Mouse (Mus musculus) hindbrain, postnatal 0 days (tissue): Measurements from ENCODE around the gene Fam104a. TPM values are rescaled to one million over a fixed set of nuclear protein-coding genes. Genes with fewer than 3 reads are reported as not detected.
A peak's percentile ranks its signal among the peaks of the same experiment; 100 is the strongest.

ENCODE experiments used
- ATAC-seq: fragments of 200-750 bp; cut with Nextera tagmentation; 2 replicates; pipeline ENCODE4 v1.8.0; 2017; ENCODE audit warnings: mild to moderate bottlenecking, moderate TSS enrichment, moderate library complexity
- DNase-seq: peaks from one replicate; pipeline ENCODE4 v3.0.0-alpha.2; 2015; ENCODE audit warnings: low spot score
- H3K27ac ChIP-seq: fragments of 300-500 bp; sonication (generic); 2 replicates; pipeline ENCODE4 v1.5.1; 2014; ENCODE audit warnings: mild to moderate bottlenecking
- H3K27me3 ChIP-seq: fragments of 300-500 bp; sonication (generic); 2 replicates; pipeline ENCODE4 v1.6.1; 2014; ENCODE audit warnings: low read length, mixed read lengths; ENCODE audit not compliant: insufficient read depth
- H3K36me3 ChIP-seq: fragments of 300-500 bp; sonication (generic); 2 replicates; pipeline ENCODE4 v1.6.1; 2014; ENCODE audit warnings: low read length, mixed read lengths; ENCODE audit not compliant: insufficient read depth
- H3K4me1 ChIP-seq: fragments of 300-500 bp; sonication (generic); 2 replicates; pipeline ENCODE4 v1.6.1; 2014; ENCODE audit warnings: antibody characterized with exemption, low read length, mixed read lengths; ENCODE audit not compliant: insufficient read depth
- H3K4me2 ChIP-seq: fragments of 300-500 bp; sonication (generic); 2 replicates; pipeline ENCODE4 v1.6.1; 2014; ENCODE audit warnings: low read depth, mild to moderate bottlenecking, low read length, moderate library complexity, mixed read lengths
- H3K4me3 ChIP-seq: fragments of 300-500 bp; sonication (generic); 2 replicates; pipeline ENCODE4 v1.5.1; 2014; ENCODE audit warnings: low read length
- H3K9ac ChIP-seq: fragments of 300-500 bp; sonication (generic); replicated peaks from 2 replicates; pipeline ENCODE4 v1.6.1; 2014; ENCODE audit warnings: mild to moderate bottlenecking, low read length, moderate library complexity, mixed read lengths
- H3K9me3 ChIP-seq: fragments of 300-500 bp; sonication (generic); 2 replicates; pipeline ENCODE4 v1.6.1; 2016; ENCODE audit warnings: low read length, mixed read lengths
- CTCF ChIP-seq: IDR thresholded peaks from 2 replicates; pipeline ENCODE4 v1.5.1; 2016; ENCODE audit warnings: antibody characterized with exemption, control low read depth, low read depth
- whole genome bisulfite sequencing: fragments of 180-500 bp; shearing (Covaris S2); extraction: QIAGEN DNeasy Blood & Tissue Kit; methylation state at CpG from one replicate; pipeline ENCODE4 v1.1.7; 2014; 5-methylcytosine and 5-hydroxymethylcytosine counted together
- polyA plus RNA-seq: library from polyadenylated mRNA; unstranded; fragments of >200 nt; fragmentation: Nextera tagmentation; extraction: Ambion mirVana; gene quantifications from 2 replicates; pipeline ENCODE4 v1.2.1, GENCODE M21; 2015
- total RNA-seq: library from RNA; depleted of rRNA; stranded (reverse); fragments of >200 nt; gene quantifications from 2 replicates; pipeline ENCODE4 v1.2.3, GENCODE M21; 2014

Fam104a gene
- total and polyA plus RNA-seq, 2 experiments from 2014 or later, result 29.5 to 50.6 TPM

DNA sequence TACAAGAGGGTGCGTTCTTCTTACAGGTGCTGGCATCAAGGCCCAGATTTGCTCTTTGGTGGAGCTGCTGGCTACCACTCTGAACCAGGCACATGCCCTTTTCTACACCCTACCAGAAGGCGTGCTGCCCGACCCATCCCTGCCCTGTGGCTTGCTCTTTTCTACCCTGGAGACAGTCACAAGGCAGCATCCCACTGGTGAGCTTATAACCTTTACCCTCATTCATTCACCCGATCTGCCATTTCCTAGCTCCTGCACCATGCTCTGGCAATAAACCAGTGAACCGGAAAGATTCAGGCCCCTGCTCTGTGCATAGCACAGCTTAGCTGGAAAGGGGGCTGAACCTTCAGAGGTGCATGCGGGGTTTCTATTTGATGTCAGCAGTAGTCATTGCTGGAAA lies 31.4 kb downstream of the Fam104a start:
- no peak for ATAC-seq
- H3K4me3 ChIP-seq, result no peak overlapping the region
- H3K36me3 ChIP-seq, result peaks cover 52% of the 10 kb centered on the region
- no peak overlapping the region for H3K9ac ChIP-seq
- H3K4me1 ChIP-seq, result peaks cover 14% of the 10 kb centered on the region
- WGBS, result 81% methylated on average over 6 of the region's 6 CpGs
- DNase-seq, result no peak
- no peaks in the 10 kb centered on the region for H3K9me3 ChIP-seq
- H3K27ac ChIP-seq, result no peak overlapping the region
- TF ChIP-seq CTCF, result no peak
- H3K27me3 ChIP-seq, result no peaks in the 10 kb centered on the region
- no peak overlapping the region for H3K4me2 ChIP-seq

DNA sequence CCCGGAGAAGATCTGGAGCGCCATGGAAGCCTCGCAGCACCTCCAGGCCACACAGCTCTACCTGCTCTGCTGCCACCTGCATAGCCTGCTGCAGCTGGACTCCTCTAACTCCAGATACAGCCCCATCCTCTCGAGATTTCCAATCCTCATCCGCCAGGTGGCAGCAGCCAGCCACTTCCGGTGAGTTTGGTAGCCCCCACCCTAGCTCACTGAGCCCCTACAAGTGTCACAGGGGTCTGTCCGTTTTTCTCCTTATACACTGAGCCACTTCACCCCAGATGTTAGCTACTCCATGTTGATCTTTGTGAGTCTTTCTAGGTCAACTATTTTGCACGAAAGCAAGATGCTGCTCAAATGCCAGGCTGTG lies 32.1 kb downstream of the Fam104a start:
- Histone ChIP-seq H3K4me1 (peaks cover 9% of the 10 kb centered on the region; the same call in 1 of the 2 replicates), H3K4me2 (no peak overlapping the region), H3K4me3 (no peak overlapping the region), H3K27ac (0 out of 2 replicates have a peak overlapping the region, but pooled peaks have one; percentile 1), H3K9ac (no peak overlapping the region), H3K36me3 (peaks cover 45% of the 10 kb centered on the region), H3K27me3 (no peaks in the 10 kb centered on the region), H3K9me3 (no peaks in the 10 kb centered on the region)
- ATAC-seq (peak; percentile 56; the same call in 1 of the 2 replicates), DNase-seq (peak; percentile 83)
- TF ChIP-seq CTCF, result peak; percentile 80
- 50% methylated on average over 8 of the region's 8 CpGs for WGBS

DNA sequence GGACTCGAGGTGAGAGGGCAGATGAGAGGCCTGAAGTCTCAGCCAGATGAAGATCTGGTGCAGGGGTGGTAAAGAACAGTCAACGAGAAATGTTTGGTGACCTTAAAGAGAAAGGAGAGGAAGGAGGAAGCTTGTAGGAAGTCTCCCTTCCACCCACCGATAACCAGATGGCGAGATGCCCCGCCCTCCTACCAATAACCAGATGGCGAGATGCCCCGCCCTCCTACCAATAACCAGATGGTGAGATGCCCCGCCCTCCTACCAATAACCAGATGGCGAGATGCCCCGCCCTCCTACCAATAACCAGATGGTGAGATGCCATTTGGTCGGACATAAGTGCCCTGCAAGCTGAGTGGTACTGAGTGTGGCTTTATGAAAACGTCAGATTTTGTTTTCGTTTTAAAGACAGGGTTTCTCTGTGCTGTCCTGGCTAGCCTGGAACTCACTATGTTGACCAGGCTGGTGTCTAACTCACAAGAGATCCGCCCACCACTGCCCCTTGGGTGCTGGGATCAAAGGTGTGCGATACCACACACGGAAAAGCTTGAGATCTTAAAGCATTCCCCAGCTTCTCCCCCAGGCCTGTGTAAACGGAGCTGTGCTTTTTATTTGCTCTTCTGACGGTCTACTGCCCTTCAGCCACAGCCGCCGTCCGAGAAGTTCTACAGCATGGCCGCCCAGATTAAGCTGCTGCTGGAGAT lies 32.6 kb downstream of the Fam104a start:
- WGBS, result 62% methylated on average over 22 of the region's 22 CpGs
- Histone ChIP-seq H3K4me2 (peak overlapping the region; percentile 78; the same call in 1 of the 2 replicates), H3K4me1 (peaks cover 9% of the 10 kb centered on the region; the same call in 1 of the 2 replicates), H3K27me3 (no peaks in the 10 kb centered on the region), H3K27ac (peak overlapping the region; percentile 66; the same call in 1 of the 2 replicates), H3K9ac (no peak overlapping the region), H3K4me3 (no peak overlapping the region; the same call in 1 of the 2 replicates), H3K36me3 (peaks cover 42% of the 10 kb centered on the region), H3K9me3 (no peaks in the 10 kb centered on the region)
- DNase-seq (peak; percentile 50), ATAC-seq (peak; percentile 42; the same call in 1 of the 2 replicates)
- TF ChIP-seq CTCF, result no peak

DNA sequence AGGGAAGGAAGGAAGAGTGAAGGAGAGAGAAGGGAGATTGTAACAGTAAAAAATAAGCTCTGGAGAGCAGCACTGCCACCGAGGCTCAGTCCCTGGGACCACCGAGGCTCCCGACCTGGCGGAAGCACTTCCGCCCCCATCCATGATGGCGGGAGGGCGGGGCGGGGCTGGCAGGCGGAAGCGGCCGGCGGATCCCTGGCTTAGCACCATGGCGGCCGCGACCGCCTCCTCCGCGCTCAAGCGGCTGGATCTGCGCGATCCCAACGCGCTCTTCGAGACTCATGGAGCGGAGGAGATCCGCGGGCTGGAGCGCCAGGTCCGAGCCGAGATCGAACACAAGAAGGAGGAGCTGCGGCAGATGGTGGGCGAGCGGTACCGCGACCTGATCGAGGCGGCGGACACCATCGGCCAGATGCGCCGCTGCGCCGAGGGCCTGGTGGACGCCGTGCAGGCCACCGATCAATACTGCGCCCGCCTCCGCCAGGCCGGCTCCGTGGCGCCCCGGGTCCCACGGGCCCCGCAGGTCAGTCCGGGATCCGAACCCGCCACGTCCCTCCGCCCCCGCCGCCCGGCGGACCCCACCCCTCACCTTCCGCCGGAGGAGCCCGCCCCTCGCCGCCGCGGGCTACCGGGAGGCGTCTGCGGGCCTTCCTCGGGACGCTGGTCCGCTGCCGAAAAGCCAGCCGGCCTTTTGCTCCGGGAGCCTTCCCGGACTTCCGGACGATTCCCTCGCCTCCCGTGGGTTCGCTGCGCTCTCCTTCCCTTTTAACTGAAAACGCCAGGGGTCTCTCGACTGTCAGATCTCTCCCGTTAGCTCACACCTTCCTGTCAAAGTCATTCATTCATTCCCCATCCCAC lies 34.4 kb downstream of the Fam104a start, which contains the start of gene Slc39a11:
Gene Slc39a11 (minus strand): TSS at position 727 of the 858 bp plus-strand sequence.
- Histone ChIP-seq H3K36me3 (peaks cover 26% of the 10 kb centered on the region), H3K9ac (peak within 1 kb of the TSS; percentile 94), H3K4me3 (peak within 1 kb of the TSS; percentile 82), H3K4me2 (peak within 1 kb of the TSS; percentile 78), H3K27ac (peak within 1 kb of the TSS; percentile 93), H3K4me1 (peaks cover 9% of the 10 kb centered on the region; the same call in 1 of the 2 replicates), H3K9me3 (no peaks in the 10 kb centered on the region), H3K27me3 (no peaks in the 10 kb centered on the region)
- DNase-seq, result peak; percentile 87
- peak; percentile 79 for ATAC-seq
- WGBS, result 3% methylated on average over 70 of the region's 91 CpGs
- peak; percentile 44 for TF ChIP-seq CTCF

DNA sequence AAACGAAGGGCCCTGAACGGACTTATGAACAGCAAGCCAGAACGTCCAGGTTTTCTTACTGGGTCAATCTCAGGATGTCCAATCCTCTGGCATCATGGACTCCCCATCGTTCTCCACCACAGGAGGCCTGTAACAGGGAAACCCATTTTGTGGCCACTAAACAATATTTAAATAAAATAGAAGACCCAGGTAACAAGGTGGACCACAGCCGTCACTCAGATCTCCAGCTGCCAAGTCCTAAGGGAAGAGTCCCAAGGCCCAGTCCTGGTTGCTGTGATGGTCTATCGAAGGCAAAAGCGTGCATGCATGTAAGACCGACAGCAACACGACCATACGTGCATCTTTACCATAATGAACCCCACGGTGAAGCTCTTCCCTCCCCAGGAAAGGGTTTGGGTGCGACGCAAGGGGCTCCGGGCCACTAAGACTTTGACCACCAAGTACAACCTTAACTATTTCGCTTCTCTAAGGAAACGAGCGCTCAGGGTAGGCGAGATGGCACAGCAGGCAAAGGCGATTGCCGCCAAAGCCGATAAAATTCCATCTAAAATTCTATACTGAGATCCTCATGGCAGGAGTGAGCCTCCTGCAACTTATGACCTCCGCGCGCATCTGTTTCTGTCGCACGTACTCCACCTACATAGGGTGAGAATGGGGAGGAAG lies 35.1 kb downstream of the Fam104a start, which contains the start of gene Cog1:
Gene Cog1 (plus strand): TSS at position 480 of the 663 bp plus-strand sequence.
- Histone ChIP-seq H3K9ac (peak within 1 kb of the TSS; percentile 94), H3K4me1 (peaks cover 9% of the 10 kb centered on the region; the same call in 1 of the 2 replicates), H3K27ac (peak within 1 kb of the TSS; percentile 93), H3K27me3 (no peaks in the 10 kb centered on the region), H3K4me3 (peak within 1 kb of the TSS; percentile 82), H3K9me3 (no peaks in the 10 kb centered on the region), H3K36me3 (peaks cover 18% of the 10 kb centered on the region), H3K4me2 (peak within 1 kb of the TSS; percentile 78)
- DNase-seq, result no peak
- no peak for TF ChIP-seq CTCF
- WGBS, result 41% methylated on average over 26 of the region's 26 CpGs
- ATAC-seq, result no peak

DNA sequence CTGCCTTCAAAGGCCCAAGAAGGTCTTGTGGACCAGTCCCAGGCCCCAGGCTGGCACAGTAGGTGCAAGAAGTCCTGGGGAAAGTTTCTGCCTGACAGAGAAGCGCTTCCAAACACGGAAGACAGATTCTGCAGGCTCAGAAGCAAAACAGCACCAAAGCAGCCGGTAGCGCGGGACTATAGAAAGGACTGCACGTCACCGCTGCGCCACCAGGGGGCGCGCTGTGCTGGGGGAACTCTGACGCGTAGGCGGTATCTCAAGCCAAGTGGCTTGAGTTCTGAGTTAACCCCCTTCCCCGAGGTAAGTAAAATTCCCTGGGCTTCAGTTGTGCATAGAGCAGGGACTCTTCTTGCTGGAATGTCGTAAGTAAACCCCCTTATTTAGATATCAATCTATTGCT lies 35.8 kb downstream of the Fam104a start:
- Histone ChIP-seq H3K4me2 (0 out of 2 replicates have a peak overlapping the region, but pooled peaks have one; percentile 13), H3K36me3 (peaks cover 12% of the 10 kb centered on the region), H3K9me3 (no peaks in the 10 kb centered on the region), H3K9ac (no peak overlapping the region), H3K27ac (no peak overlapping the region), H3K27me3 (no peaks in the 10 kb centered on the region), H3K4me1 (peaks cover 9% of the 10 kb centered on the region; the same call in 1 of the 2 replicates), H3K4me3 (no peak overlapping the region)
- WGBS, result 4% methylated on average over 15 of the region's 15 CpGs
- TF ChIP-seq CTCF, result peak; percentile 98
- DNase-seq (peak; percentile 89), ATAC-seq (no peak)
